Mouse (Mus musculus) regulatory T cell (primary cell): Measurements from ENCODE around the gene Slc26a10.

ENCODE experiments used
- in situ Hi-C: fragments of 300-600 bp; cut with MboI, MseI; formaldehyde crosslinking; loops from one replicate; pipeline ENCODE4 v1.15.1; 2025; ENCODE audit warnings: high pct_unique_total_duplicates

Gene Slc26a10

GRCm38 (mm10) chr10:127179871-127180694 is at the start of gene Slc26a10:
TSS of gene Slc26a10 (minus strand) at chr10:127180645.
- in situ Hi-C loops: loop anchor here (5.0 to 10.0 kb wide), 2 partner anchors 102 to 135 kb away; partner anchors contain the start of gene Mars

GRCm38 (mm10) chr10:127228897-127229296 is 48.5 kb upstream of the Slc26a10 start:
- in situ Hi-C loops: loop anchor here (5.0 kb wide), 1 partner anchor 107 kb away; the partner anchor contains the start of gene Os9

- in situ Hi-C loops: loop anchor here (5.0 kb wide), 1 partner anchor 105 kb away; the partner anchor contains the start of gene Os9
Measured at GRCm38 (mm10) chr10:127227163-127227562, 46.7 kb upstream of the Slc26a10 start.

- in situ Hi-C loops: loop anchor here (5.0 kb wide), 1 partner anchor 104 kb away; the partner anchor contains the start of gene Os9
Measured at GRCm38 (mm10) chr10:127226318-127226895, 46.0 kb upstream of the Slc26a10 start.

GRCm38 (mm10) chr10:127225732-127226131 is 45.3 kb upstream of the Slc26a10 start:
- in situ Hi-C loops: loop anchor here (5.0 kb wide), 1 partner anchor 103 kb away; the partner anchor contains the start of gene Os9

GRCm38 (mm10) chr10:127225213-127225612 is 44.8 kb upstream of the Slc26a10 start:
- in situ Hi-C loops: loop anchor here (5.0 kb wide), 1 partner anchor 103 kb away; the partner anchor contains the start of gene Os9

- in situ Hi-C loops: no loop called here
Measured at GRCm38 (mm10) chr10:127218339-127218738, 37.9 kb upstream of the Slc26a10 start.

GRCm38 (mm10) chr10:127217177-127217576 is 36.7 kb upstream of the Slc26a10 start:
- in situ Hi-C loops: no loop called here

- in situ Hi-C loops: no loop called here
Measured at GRCm38 (mm10) chr10:127216456-127216855, 36.0 kb upstream of the Slc26a10 start.

- in situ Hi-C loops: no loop called here
Measured at GRCm38 (mm10) chr10:127214422-127214803, 34.0 kb upstream of the Slc26a10 start.

GRCm38 (mm10) chr10:127213704-127214421 is 33.4 kb upstream of the Slc26a10 start:
- in situ Hi-C loops: no loop called here

GRCm38 (mm10) chr10:127213272-127213671 is 32.8 kb upstream of the Slc26a10 start:
- in situ Hi-C loops: no loop called here

- in situ Hi-C loops: no loop called here
Measured at GRCm38 (mm10) chr10:127211414-127211854, 31.0 kb upstream of the Slc26a10 start, which contains the start of gene Pip4k2c. TSS of gene Pip4k2c (minus strand) at chr10:127211585.

- in situ Hi-C loops: no loop called here
Measured at GRCm38 (mm10) chr10:127210961-127211405, 30.5 kb upstream of the Slc26a10 start.

- in situ Hi-C loops: no loop called here
Measured at GRCm38 (mm10) chr10:127209928-127210570, 29.6 kb upstream of the Slc26a10 start.

GRCm38 (mm10) chr10:127208921-127209320 is 28.5 kb upstream of the Slc26a10 start:
- in situ Hi-C loops: no loop called here

GRCm38 (mm10) chr10:127205373-127205772 is 24.9 kb upstream of the Slc26a10 start:
- in situ Hi-C loops: no loop called here

GRCm38 (mm10) chr10:127204589-127204988 is 24.1 kb upstream of the Slc26a10 start:
- in situ Hi-C loops: no loop called here

- in situ Hi-C loops: no loop called here
Measured at GRCm38 (mm10) chr10:127203106-127203505, 22.7 kb upstream of the Slc26a10 start.

- in situ Hi-C loops: no loop called here
Measured at GRCm38 (mm10) chr10:127200279-127200678, 19.8 kb upstream of the Slc26a10 start.

GRCm38 (mm10) chr10:127199474-127199873 is 19.0 kb upstream of the Slc26a10 start:
- in situ Hi-C loops: no loop called here
